Mouse (Mus musculus) heart, postnatal 0 days (tissue): ENCODE data around the gene Meis3.

Source experiments
- CTCF ChIP-seq: IDR thresholded peaks from 2 replicates; pipeline ENCODE4 v1.5.1; 2016; ENCODE audit warnings: antibody characterized with exemption, control low read depth, low read depth
- EP300 ChIP-seq: IDR thresholded peaks from 2 replicates; pipeline ENCODE4 v1.6.1; 2016; ENCODE audit warnings: antibody characterized with exemption, low read depth

GRCm38 (mm10) chr7:16198540-16198939, 23.6 kb downstream of the Meis3 start:
- TF ChIP-seq CTCF (no peak), EP300 (no peak)
